Mouse (Mus musculus): ENCODE data around the gene Mtnr1b.

DNA sequence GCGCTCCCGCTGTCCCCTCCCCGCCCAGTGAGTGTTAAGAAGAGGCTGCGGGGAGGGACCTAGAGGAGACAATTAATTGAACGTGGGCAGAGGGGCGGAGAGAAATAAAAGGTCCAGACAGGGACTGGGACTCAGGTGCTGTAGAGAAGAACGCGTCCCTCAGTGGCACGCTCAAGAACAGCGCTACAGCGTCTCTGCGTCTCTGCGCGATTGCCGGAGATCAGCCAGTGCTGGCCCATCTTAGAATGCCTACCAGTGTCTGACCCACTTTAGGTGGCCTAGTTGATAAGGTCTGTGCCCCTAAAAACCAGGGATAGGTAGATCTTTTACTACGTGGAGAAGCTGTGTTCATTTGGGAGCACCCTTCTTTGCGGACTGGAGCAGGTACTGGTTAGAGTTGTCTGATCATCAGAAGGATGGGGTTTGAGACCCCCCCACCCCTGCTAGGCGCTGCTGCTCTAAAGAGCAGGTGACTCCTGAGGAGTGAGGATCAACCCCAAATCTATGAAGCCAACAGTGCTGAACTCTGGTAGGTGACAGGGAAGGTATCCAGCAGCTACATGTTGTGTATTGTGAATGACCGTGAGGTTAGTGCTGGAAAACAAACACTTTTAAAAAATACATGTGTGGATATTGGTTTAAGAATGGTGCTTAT lies at the start of gene Mtnr1b:
- TF ChIP-seq CTCF (IDR thresholded peaks at IDR 0.05; ENCODE audit: low read depth, low read length) (no peak), GATA1 (IDR thresholded peaks at IDR 0.05; ENCODE audit: borderline replicate concordance, low read length) (no peak), TAL1 (conservative IDR thresholded peaks at IDR 0.05; ENCODE audit: low read depth, low read length) (no peak), GATA2 (IDR thresholded peaks at IDR 0.05; ENCODE audit: borderline replicate concordance, low read depth, low read length) (no peak), POLR2AphosphoS5 (IDR thresholded peaks at IDR 0.05; ENCODE audit: insufficient replicate concordance, low read depth, low read length) (no peak)

Measured in G1E (cell line).